Mouse (Mus musculus): Measurements from ENCODE around the gene 9930111J21Rik2. TPM values are rescaled to one million over a fixed set of nuclear protein-coding genes. Genes with fewer than 3 reads are reported as not detected.
A peak's percentile ranks its signal among the peaks of the same experiment; 100 is the strongest.

The 9930111J21Rik2 gene
- polyA plus RNA-seq, 1 experiment from 2014 or later = 0.48 TPM

DNA sequence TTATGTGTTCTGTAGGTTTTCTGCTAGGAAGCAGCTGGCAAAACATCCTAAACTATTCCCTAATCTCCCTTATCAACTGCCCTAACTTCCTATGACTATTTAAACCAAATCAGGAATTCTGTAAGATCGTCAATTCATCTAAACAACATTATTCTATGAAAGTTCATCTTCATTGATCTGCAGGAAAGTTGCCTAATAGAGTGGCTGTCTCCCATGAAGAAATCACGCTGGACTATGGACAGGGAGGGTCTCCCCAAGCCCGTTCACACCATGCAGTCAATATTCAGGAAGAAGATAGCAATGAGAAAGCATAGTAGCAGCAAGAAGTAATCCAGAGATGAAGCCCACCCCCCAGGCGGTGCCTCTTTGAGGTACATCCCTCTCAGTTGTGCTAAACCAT, 40.1 kb upstream of the 9930111J21Rik2 start:
- ATAC-seq = no peak
- Histone ChIP-seq H3K4me1 (replicated peaks; ENCODE audit: control insufficient read depth, insufficient read depth, low read length) (peaks cover 12% of the 10 kb centered on the region; the same call in 1 of the 2 replicates), H3K4me3 (ENCODE audit: low read depth, low read length) (no peak overlapping the region), H3K4me2 (replicated peaks; ENCODE audit: low read depth) (no peak overlapping the region), H3K9ac (ENCODE audit: low read depth, low read length) (no peak overlapping the region), H3K27ac (ENCODE audit: low read depth, low read length) (no peak overlapping the region), H3K36me3 (ENCODE audit: control insufficient read depth, insufficient read depth) (no peaks in the 10 kb centered on the region), H3K9me3 (ENCODE audit: control insufficient read depth) (no peaks in the 10 kb centered on the region), H3K27me3 (replicated peaks; ENCODE audit: control insufficient read depth, insufficient read depth, low read length) (no peaks in the 10 kb centered on the region)
- no peak for TF ChIP-seq CTCF (IDR thresholded peaks at IDR 0.05; ENCODE audit: low read depth)
- WGBS = 49% methylated on average over 4 of the region's 4 CpGs

DNA sequence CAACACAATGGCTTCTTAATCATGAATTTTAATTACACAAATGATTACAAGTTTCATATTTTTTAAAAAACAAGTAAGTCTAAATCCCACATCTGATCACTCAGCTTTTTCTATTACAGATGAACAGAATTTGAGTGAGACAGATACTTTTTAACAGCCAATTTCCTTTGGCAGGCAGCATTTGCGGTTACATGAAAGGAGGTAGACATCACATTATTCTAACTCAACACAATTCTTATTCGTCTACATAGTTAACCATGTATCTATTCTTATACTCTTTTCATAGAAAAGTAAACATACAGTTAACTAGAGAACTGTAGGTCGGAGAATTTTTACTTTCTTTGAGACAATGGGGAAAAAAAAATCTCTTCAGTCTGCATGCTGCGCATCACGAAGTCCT, 39.5 kb upstream of the 9930111J21Rik2 start:
- Histone ChIP-seq H3K27me3 (replicated peaks; ENCODE audit: control insufficient read depth, insufficient read depth, low read length) (no peaks in the 10 kb centered on the region), H3K9ac (ENCODE audit: low read depth, low read length) (no peak overlapping the region), H3K4me3 (ENCODE audit: low read depth, low read length) (no peak overlapping the region), H3K4me2 (replicated peaks; ENCODE audit: low read depth) (no peak overlapping the region), H3K36me3 (ENCODE audit: control insufficient read depth, insufficient read depth) (no peaks in the 10 kb centered on the region), H3K4me1 (replicated peaks; ENCODE audit: control insufficient read depth, insufficient read depth, low read length) (peaks cover 12% of the 10 kb centered on the region; the same call in 1 of the 2 replicates), H3K27ac (ENCODE audit: low read depth, low read length) (no peak overlapping the region), H3K9me3 (ENCODE audit: control insufficient read depth) (no peaks in the 10 kb centered on the region)
- no peak for ATAC-seq
- TF ChIP-seq CTCF (IDR thresholded peaks at IDR 0.05; ENCODE audit: low read depth) = no peak
- 82% methylated on average over 5 of the region's 5 CpGs for WGBS

DNA sequence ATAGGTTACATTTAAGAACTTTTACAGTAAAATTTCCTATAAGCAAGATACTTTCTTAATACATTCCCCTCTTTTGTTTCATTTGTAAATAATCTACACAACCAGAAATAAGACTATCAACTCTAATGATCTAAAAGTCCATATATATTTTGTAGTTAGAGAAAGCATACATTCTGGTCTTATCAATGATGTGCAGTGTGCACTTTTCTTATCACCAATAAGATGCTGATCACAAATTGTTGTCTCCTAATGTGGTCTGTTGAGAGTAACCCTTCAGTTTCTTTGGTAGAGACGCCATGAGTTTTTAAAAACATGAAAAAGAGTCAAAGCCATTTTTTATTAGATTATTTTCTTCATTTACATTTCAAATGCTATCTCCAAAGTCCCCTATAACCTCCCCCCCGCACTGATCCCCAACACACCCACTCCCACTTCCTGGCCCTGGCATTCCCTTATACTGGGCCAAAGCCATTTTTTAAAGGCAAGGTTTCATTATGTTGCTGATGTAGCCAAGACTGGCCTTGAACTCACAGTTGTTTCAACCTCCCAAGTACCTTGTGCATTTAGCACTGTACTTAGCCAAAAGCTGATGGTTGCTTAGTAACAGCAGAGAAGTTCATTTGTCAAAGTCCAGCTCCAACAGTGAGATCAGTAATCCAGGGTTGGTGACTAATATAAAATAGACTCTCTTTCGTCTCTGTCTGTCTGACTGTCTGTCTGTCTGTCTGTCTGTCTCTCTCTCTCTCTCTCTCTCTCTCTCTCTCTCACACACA, 38.9 kb upstream of the 9930111J21Rik2 start:
- Histone ChIP-seq H3K4me1 (replicated peaks; ENCODE audit: control insufficient read depth, insufficient read depth, low read length) (peaks cover 12% of the 10 kb centered on the region; the same call in 1 of the 2 replicates), H3K27ac (ENCODE audit: low read depth, low read length) (no peak overlapping the region), H3K4me3 (ENCODE audit: low read depth, low read length) (no peak overlapping the region), H3K27me3 (replicated peaks; ENCODE audit: control insufficient read depth, insufficient read depth, low read length) (no peaks in the 10 kb centered on the region), H3K36me3 (ENCODE audit: control insufficient read depth, insufficient read depth) (no peaks in the 10 kb centered on the region), H3K4me2 (replicated peaks; ENCODE audit: low read depth) (0 out of 2 replicates have a peak overlapping the region, but pooled peaks have one; percentile 1), H3K9ac (ENCODE audit: low read depth, low read length) (no peak overlapping the region), H3K9me3 (ENCODE audit: control insufficient read depth) (no peaks in the 10 kb centered on the region)
- peak; percentile 68 for ATAC-seq
- TF ChIP-seq CTCF (IDR thresholded peaks at IDR 0.05; ENCODE audit: low read depth) = no peak
- 72% methylated on average over 3 of the region's 3 CpGs for WGBS

DNA sequence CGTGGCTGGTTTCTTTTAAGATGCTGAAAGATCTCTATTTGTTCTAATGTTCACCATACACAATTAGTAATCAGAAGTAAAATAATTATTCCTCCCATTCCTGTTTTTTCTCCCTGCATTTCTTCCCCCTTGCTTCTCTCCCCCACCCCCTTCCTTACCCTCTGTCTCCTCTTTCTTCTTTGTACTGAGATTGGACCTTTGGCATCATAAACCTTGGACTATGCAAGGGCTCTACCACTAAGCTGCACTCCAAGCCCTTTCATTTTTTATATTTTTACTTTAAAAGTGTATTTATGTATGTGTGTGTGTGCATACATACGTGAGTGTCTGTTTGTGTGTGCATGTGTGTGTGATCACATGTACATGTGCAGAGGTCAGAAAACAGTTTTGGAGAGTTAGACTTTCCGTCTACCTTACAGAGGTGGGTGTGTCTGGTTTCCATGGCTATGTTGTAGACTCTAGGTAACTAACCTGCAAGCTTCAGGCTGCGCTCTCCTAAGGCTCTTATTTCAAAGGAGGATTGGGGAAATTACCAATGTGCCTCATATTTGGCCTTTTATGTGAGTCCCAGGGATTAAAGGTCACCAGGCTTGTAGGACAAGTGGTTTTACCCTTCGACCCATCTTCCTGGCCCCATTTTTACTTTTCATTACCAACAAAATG, 38.1 kb upstream of the 9930111J21Rik2 start:
- 51% methylated on average over 5 of the region's 5 CpGs for WGBS
- no peak overlapping the region for H3K9ac ChIP-seq (ENCODE audit: low read depth, low read length)
- no peaks in the 10 kb centered on the region for H3K9me3 ChIP-seq (ENCODE audit: control insufficient read depth)
- peak overlapping the region; percentile 34; the same call in 1 of the 2 replicates for H3K4me3 ChIP-seq (ENCODE audit: low read depth, low read length)
- peak; percentile 71 for ATAC-seq
- peak overlapping the region; percentile 67 for H3K4me2 ChIP-seq (replicated peaks; ENCODE audit: low read depth)
- H3K36me3 ChIP-seq (ENCODE audit: control insufficient read depth, insufficient read depth) = no peaks in the 10 kb centered on the region
- no peaks in the 10 kb centered on the region for H3K27me3 ChIP-seq (replicated peaks; ENCODE audit: control insufficient read depth, insufficient read depth, low read length)
- H3K27ac ChIP-seq (ENCODE audit: low read depth, low read length) = no peak overlapping the region
- TF ChIP-seq CTCF (IDR thresholded peaks at IDR 0.05; ENCODE audit: low read depth) = no peak
- peaks cover 12% of the 10 kb centered on the region; the same call in 1 of the 2 replicates for H3K4me1 ChIP-seq (replicated peaks; ENCODE audit: control insufficient read depth, insufficient read depth, low read length)

DNA sequence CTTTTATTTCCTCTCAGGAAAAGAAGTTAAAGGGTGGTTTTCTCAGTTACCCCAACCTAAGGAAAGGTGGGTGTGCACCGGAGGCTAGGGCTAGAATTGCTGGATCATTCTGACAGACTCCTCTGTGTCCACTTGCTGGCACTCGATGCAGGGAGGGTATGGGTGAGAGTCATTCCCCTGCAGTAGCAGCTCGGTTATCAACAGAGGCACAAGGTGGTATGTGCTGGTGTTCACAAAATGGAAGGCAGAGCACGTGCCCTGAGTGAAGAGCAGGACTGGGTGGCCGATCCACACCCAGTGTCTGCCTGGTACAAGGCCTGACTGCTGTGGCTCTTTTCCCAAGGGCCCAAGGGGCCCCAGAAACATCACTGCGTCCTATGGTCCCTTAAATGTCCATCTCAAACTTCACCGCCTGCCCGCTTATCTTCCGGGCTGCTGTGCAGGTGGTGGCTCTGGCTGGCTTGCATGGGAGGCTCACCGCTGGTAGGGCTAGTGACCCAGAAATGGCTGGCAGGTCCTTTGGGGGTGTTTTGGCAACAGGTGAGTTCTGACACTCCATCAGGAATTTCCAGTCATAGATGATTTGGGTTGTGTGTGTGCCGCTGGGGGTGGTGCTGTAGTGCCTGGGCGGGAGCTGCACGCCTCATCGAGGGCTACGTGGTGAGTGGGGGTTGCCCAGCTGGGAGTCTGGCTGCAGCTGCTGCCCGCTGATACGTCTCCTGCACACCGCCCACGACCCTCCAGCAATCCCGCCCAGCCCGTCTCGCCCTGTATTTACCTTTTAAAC, 37.0 kb upstream of the 9930111J21Rik2 start:
- no peak for TF ChIP-seq CTCF (IDR thresholded peaks at IDR 0.05; ENCODE audit: low read depth)

More for the DNA sequence above, 37.0 kb upstream of the 9930111J21Rik2 start:
- Histone ChIP-seq H3K9me3 (ENCODE audit: control insufficient read depth) (no peaks in the 10 kb centered on the region), H3K4me1 (replicated peaks; ENCODE audit: control insufficient read depth, insufficient read depth, low read length) (peaks cover 12% of the 10 kb centered on the region; the same call in 1 of the 2 replicates), H3K36me3 (ENCODE audit: control insufficient read depth, insufficient read depth) (no peaks in the 10 kb centered on the region), H3K9ac (ENCODE audit: low read depth, low read length) (peak overlapping the region; percentile 4; the same call in 1 of the 2 replicates), H3K4me3 (ENCODE audit: low read depth, low read length) (peak overlapping the region; percentile 34), H3K27me3 (replicated peaks; ENCODE audit: control insufficient read depth, insufficient read depth, low read length) (no peaks in the 10 kb centered on the region), H3K4me2 (replicated peaks; ENCODE audit: low read depth) (peak overlapping the region; percentile 67), H3K27ac (ENCODE audit: low read depth, low read length) (peak overlapping the region; percentile 41)
- peak; percentile 20; the same call in 1 of the 2 replicates for ATAC-seq
- 35% methylated on average over 22 of the region's 22 CpGs for WGBS

All from intestine, postnatal 0 days (tissue).